Mouse (Mus musculus) embryonic stem cell, embryonic (primary cell): ENCODE data around the gene Man2a1.

ENCODE experiments used
- CTCF ChIA-PET, 4 experiments: fragments of 300-600 bp in 2 of 4; fragments of 350-600 bp in 2 of 4; sonication (Branson Sonifier 250); formaldehyde crosslinking; loops; one replicate each; lab custom pipeline; 2022; ENCODE audit warnings: inconsistent platforms in 2 of 4; lab: Charles Lee
- POLR2A ChIA-PET, 4 experiments: fragments of 300-600 bp in 2 of 4; fragments of 350-600 bp in 2 of 4; sonication (Branson Sonifier 250); formaldehyde crosslinking; loops; one replicate each; lab custom pipeline; 2022; ENCODE audit warnings: antibody characterized with exemption in 4 of 4, inconsistent platforms in 1 of 4; lab: Charles Lee

The Man2a1 gene

DNA sequence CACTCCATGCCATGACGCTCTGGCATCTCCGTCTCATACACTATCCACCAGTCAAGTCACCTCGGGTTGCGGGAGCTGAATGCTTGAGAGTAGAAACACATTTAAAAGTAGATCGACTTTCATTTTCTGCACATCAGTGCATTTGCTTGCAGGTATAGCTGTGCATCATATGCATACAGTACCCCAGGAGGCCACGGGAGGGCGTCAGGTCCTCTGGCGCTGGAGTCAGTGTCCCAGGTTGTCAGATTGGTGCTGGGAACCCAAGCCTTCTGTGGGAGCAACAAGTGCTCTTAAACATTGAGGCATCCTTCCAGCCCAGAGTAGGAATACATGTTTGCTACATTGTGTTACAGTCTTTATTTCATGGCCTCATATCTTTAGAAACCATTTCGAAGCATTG, 2.8 kb upstream of the Man2a1 start:
- POLR2A ChIA-PET: interaction anchor here in 1 of 4 experiments (0.6 kb wide), 1 partner anchor 1174 kb away, joined by 3 read pairs; no protein-coding TSS in a partner anchor

DNA sequence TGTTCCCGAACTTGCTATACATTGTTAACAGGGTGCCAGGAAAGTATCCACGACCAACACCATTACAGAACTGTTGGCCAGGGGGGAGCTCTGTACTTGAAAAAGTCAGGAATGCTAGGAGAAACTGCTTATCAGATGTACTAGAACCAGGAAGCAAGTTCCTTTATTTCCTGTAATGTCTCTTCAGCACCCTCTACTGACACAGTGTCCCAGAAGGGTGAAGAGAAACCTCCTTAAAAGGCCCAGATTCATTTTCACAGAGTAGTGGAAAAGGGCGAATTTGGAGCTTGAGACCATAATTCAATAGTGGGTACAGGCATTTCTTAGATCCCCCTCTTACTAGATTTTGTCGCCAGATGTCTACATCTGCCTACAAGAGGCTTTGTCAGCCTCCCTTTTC, 620 bp upstream of the Man2a1 start:
- ChIA-PET CTCF (interaction anchor here in 2 of 4 experiments (1.0 to 1.5 kb wide), 2 partner anchors 71 to 317 kb away, joined by 3 read pairs; no protein-coding TSS in a partner anchor), POLR2A (interaction anchor here in 3 of 4 experiments (0.5 to 1.7 kb wide), 9 partner anchors 9 to 268 kb away, joined by 3 to 8 read pairs (median 3); partner anchors contain the start of gene Pja2 (in 1 of the 3))

More for the DNA sequence above, 2.8 kb upstream of the Man2a1 start:
- CTCF ChIA-PET: interaction anchor here in 3 of 4 experiments (0.6 to 1.0 kb wide), 3 partner anchors 208 to 276 kb away, joined by 3 read pairs; no protein-coding TSS in a partner anchor

DNA sequence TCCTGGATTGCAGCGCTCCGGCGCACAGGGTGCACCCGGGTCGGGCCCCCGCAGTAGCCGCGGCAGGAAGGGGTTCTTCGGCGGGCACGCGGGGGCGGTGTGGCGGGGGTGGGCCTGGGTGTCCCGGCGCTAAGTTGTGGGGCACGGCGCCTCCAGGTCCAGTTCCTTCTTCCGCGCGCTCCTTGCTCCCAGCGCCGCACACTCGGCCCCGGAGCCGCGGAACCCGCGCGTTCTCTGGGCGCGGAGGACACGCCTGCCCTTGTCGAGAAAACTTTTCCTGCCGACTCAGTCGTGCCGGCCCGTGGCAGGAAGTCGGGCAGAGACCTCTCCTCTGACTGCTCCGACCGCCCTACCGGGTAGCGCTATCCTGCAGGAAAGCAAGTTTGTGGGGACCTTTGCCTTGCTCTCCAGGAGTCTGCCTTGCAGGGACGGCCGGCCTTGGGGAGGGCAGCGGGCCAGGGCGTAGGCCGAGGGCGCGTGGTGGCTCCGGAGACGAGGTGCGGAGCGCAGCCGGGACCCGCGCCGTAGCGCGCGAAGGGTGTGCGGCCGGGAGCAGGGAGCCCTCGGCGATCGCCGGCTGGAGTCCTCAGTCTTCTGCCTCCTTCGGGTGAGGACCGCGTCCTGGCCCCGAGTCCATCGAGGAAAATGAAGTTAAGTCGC, 685 bp downstream of the Man2a1 start:
- CTCF ChIA-PET: interaction anchor here in 2 of 4 experiments (0.5 to 1.5 kb wide), 3 partner anchors 72 to 1547 kb away, joined by 3 to 4 read pairs (median 3); no protein-coding TSS in a partner anchor
- POLR2A ChIA-PET: interaction anchor here in 2 of 4 experiments (0.9 to 2.0 kb wide), 5 partner anchors 8 to 269 kb away, joined by 3 to 8 read pairs (median 6); partner anchors contain the start of gene Pja2 (in 1 of the 2)

DNA sequence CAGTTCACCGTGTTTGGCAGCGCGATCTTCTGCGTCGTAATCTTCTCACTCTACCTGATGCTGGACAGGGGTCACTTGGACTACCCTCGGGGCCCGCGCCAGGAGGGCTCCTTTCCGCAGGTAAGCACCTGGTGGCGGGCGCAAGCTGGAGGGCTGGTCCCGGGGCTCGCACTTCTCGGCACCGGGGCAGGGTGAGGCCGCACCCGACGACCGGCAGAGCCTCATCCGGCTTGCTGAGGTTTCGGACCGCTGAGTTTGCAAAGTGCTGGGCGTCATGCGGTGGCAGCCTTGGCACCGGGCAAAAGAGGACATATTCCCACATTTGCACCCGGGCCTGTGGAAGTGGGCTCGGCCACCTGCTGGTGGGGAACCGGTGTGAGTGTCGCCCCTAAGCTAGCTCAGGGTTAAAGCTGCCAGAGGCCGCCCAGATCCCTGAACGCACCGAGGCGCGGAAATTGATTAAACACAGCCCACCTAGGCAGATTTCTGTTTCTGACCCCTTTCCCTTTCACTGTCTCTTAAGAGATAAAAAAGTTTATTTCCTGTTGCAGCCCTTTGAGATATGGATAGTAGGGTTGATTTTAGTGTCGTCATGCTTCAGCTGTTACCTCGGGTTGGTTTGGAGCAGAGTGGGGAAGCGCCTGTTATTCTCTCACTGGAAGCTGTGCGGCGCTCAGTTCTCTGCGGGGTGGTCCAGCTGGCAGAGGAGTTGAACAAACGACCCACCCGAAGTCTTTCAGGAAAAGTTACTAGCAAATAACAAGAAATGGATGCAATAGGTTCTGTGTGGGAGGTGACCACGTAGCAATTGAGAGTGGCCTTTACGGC, 1.4 kb downstream of the Man2a1 start:
- POLR2A ChIA-PET: interaction anchor here in 2 of 4 experiments (1.4 to 2.0 kb wide), 3 partner anchors 8 to 270 kb away, joined by 4 to 8 read pairs (median 4); partner anchors contain the start of gene Pja2 (in 1 of the 2)
- CTCF ChIA-PET: interaction anchor here in 2 of 4 experiments (0.7 to 1.0 kb wide), 2 partner anchors 272 to 901 kb away, joined by 3 to 4 read pairs; no protein-coding TSS in a partner anchor

DNA sequence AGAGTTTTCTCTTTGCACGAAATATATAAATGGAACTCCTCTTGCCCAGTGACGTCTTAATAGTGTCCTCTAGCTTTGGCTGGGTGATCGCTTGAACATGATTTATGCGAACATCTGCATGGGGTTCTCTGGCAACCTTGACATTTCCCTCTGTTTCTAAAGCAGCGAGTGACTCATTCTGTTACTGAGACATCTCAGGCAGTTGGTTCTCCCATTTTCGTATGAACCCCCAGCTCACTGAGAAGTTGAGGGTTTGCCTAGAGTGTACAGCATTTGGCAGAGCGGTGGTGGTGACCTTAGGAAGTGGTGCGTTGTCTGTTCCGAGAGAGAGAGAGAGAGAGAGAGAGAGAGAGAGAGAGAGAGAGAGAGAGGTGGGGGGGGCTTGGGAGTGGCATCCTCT, 2.6 kb downstream of the Man2a1 start:
- ChIA-PET CTCF (interaction anchor here in 2 of 4 experiments (0.6 to 0.7 kb wide), 2 partner anchors 74 to 494 kb away, joined by 3 to 4 read pairs; no protein-coding TSS in a partner anchor), POLR2A (interaction anchor here in 3 of 4 experiments (0.6 to 2.0 kb wide), 5 partner anchors 9 to 386 kb away, joined by 3 to 13 read pairs (median 4); no protein-coding TSS in a partner anchor)

DNA sequence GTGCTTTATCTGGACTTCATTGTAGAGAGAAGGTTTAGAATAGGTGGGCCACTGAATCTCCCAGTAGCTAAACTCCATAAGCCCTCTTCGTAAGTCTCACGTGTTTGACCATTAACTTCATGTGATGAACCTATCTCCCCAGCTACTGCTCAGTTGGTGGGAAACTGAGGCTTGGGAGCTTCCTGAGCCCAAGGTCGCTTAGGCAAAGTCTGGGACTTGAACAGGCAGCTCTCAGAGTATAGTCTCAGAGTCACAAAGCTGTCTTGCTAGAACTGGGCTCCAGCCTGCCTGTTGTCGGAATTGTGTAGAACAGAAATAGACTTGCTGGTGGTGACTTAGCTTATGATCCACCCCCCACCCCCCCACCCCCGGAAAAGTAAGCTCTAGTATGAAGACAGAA, 3.0 kb downstream of the Man2a1 start:
- ChIA-PET POLR2A (interaction anchor here in 2 of 4 experiments (0.6 to 1.4 kb wide), 4 partner anchors 9 to 386 kb away, joined by 3 to 4 read pairs (median 4); no protein-coding TSS in a partner anchor), CTCF (interaction anchor here in 1 of 4 experiments (0.6 kb wide), 1 partner anchor 494 kb away, joined by 4 read pairs; no protein-coding TSS in a partner anchor)

DNA sequence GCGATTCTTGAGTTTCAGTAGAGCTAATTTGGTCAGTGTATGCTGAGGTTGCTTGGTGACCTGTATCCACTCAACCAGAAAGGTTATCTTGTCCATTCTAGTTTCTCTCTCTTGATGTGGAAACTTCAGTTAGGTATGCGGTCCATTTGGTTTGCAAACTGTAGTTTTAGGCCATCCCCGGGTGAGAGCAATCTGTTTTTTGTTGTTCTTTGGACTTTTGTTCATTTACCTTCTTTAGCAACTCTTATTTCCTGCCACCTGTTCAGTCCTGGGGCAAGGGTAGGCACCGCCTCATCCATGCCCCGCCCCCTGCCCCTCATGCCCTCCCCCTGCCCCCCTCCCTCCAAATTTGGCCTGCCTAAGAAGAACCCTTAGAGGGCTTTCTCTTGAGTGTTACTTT, 3.6 kb downstream of the Man2a1 start:
- ChIA-PET CTCF (interaction anchor here in 1 of 4 experiments (0.6 kb wide), 2 partner anchors 8 to 1190 kb away, joined by 3 read pairs; no protein-coding TSS in a partner anchor), POLR2A (interaction anchor here in 2 of 4 experiments (0.6 to 1.1 kb wide), 3 partner anchors 9 to 75 kb away, joined by 3 to 4 read pairs (median 3); no protein-coding TSS in a partner anchor)

DNA sequence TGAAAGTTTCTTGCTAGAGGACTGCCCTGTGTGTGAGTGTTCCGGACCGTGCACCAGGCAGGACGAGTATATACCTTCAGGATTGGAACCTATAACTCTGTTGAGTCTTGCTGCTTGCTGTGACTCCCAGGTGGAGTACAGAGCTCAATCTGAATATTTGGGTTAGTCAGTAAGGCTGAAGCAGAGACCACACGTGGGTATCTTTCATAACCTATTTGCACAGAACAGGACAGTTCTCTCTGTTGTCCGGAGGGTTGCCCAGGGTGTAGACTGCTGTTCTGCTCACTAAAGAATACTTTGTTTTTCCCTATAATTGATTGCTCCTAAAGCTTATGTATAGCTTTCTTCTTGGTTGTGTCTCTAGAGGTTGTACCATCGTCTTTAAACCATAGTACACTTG, 7.7 kb downstream of the Man2a1 start:
- POLR2A ChIA-PET: interaction anchor here in 1 of 4 experiments (0.6 kb wide), 1 partner anchor 35 kb away, joined by 5 read pairs; no protein-coding TSS in a partner anchor
- CTCF ChIA-PET: interaction anchor here in 1 of 4 experiments (1.2 kb wide), 1 partner anchor 14 kb away, joined by 3 read pairs; no protein-coding TSS in a partner anchor

DNA sequence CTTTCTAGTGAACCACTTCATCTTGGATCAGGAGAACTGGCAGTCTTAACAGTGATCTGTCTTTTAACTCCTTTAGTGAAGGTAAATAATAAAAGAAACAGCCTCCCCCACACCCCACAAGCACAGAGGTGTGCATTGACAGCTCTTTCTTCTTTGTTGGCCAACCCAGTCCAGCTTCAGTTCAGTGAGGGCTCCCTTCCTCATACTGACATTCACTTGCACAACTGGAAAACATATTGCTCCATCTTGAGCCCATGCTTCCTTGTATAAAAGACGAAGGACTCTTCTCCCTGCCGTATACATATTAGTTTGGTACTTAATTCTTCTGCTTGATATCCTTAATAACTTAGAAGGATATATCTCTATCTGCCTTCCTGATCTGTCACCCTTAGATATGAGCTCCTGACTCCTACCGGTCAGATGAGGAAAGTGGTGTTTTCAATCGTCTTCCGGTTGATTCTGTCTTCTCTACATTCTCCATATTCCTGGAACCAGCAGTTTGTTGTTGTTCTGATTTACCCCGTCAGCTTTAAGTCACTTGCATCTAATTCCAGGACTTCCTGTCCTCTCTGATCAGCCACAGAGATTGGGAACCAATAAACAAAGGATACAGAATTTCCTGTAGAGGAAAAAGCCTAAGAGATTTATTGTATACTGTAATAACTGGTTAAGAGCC, 8.5 kb downstream of the Man2a1 start:
- ChIA-PET POLR2A (interaction anchor here in 1 of 4 experiments (0.7 kb wide), 1 partner anchor 9 kb away, joined by 3 read pairs; the partner anchor contains the start of gene Man2a1), CTCF (interaction anchor here in 1 of 4 experiments (1.2 kb wide), 1 partner anchor 14 kb away, joined by 3 read pairs; no protein-coding TSS in a partner anchor)

DNA sequence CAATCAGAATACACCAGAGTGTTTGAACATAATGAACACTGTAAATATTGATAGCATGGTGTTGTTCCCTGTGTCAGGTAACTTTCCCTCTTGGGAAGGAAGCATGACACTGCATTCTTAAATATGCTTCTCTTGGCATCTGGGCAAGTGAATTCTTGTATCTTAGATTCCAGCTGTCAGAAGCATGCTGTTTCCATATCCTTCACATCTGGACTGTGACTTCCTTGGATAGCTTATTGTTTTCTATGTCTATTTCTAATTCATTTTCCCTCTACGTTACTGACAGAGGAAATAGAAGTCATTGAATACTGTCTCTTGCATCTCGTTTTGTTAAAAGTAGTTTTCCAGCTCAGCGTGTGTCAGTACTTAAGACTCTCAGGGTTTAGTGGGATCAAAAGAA, 9.2 kb downstream of the Man2a1 start:
- CTCF ChIA-PET: interaction anchor here in 1 of 4 experiments (0.5 kb wide), 1 partner anchor 204 kb away, joined by 3 read pairs; no protein-coding TSS in a partner anchor
- POLR2A ChIA-PET: interaction anchor here in 2 of 4 experiments (0.7 to 1.1 kb wide), 2 partner anchors 10 kb away, joined by 3 to 5 read pairs; partner anchors contain the start of gene Man2a1 (in 2 of the 2)

DNA sequence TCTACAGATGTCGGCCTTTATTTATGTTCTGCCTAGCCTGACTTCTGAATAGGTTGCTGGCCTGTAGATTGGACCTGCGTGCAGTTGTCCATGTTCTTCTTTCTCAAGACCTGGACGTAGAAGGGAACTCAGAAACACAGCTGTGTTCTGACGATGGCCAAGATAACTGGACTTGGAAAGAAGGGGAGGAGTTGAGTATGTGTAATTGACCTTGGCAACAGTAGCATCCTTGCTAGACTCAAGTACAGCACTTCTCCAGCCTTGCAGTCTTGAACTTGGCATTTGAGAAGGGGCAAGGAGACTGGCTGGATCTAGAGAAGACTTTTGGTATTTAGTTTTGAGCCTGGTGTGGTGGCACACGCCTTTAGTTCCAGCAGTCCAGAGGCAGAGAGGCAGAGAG, 10.9 kb downstream of the Man2a1 start:
- CTCF ChIA-PET: no interaction called here
- POLR2A ChIA-PET: no interaction called here

DNA sequence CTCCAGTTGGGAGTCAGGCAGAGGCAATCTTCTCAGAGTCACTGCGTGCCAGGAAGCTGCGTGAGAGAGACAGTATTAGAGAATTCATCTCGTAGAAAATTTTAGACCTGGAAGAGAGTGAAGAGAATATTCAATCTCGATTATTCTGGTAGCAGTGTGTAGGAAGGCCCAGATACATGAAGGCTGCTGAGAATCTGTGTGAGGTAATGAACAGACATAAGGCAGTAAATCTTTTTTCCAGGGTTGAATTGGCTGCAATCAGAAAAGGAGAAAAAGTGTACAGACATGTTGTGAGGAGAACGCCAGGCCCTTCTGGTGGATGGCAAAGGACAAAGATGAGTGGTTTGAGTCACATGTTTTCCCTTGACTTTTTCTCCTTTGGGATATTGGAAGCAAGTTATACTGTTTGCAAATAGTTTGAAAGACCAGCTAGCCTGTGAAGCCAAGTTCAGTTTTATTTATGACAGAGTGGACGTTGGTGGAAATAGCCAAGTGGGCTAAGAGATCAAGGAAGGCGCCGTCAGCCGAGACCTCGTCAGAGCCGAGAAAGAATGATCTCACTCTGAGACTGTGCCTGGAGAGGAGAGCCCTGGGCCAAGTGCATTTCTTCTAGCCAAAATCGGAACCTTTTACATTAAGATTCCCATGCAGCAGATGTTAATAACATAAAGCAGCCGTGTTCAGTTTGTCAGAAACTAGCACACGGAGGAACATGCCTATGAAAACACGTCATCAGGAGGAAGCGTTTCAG, 11.8 kb downstream of the Man2a1 start:
- POLR2A ChIA-PET: interaction anchor here in 1 of 4 experiments (2.9 kb wide), 1 partner anchor 12 kb away, joined by 6 read pairs; the partner anchor contains the start of gene Man2a1
- CTCF ChIA-PET: no interaction called here

DNA sequence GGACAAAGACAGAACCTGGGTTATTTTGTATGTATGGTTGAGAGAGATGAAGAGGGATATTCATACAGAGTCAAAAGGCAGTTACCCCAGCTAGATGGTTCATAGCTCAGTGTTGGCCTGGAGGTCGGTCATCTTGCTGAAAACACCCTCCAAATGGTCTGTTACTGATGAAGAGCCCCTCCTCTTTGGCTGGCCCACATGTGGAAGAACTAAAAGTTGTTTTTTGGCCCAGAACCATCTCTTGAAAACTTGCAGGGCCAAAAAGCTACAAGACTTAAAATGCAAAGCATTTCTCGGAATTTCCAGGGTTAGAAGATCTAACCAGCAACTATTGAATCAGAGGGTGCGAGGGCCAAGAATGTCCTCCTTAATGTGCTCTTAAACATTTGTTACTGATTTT, 12.4 kb downstream of the Man2a1 start:
- CTCF ChIA-PET: interaction anchor here in 1 of 4 experiments (0.5 kb wide), 1 partner anchor 632 kb away, joined by 13 read pairs; no protein-coding TSS in a partner anchor
- POLR2A ChIA-PET: interaction anchor here in 2 of 4 experiments (0.7 to 2.9 kb wide), 2 partner anchors 8 to 13 kb away, joined by 3 to 6 read pairs; partner anchors contain the start of gene Man2a1 (in 1 of the 2)

DNA sequence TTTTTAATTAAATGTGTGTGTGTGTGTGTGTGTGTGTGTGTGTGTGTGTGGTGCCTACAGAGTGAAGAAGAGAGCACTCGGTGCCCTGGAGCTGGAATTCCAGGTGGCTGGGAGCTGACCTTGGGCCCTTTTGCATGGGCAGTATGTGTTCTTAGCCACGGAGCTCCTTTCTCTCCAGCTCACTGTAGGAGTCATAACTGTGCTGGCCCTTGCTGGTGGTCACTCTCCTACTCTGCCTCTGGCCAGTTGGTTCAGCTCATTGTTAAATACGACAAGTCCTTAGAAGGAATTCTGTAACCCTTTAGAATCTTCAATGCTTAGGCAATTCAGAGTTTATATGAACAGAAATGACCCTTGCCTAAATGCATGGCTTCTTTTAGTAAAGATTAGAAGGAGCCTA, 12.8 kb downstream of the Man2a1 start:
- CTCF ChIA-PET: interaction anchor here in 1 of 4 experiments (0.5 kb wide), 1 partner anchor 631 kb away, joined by 13 read pairs; no protein-coding TSS in a partner anchor

DNA sequence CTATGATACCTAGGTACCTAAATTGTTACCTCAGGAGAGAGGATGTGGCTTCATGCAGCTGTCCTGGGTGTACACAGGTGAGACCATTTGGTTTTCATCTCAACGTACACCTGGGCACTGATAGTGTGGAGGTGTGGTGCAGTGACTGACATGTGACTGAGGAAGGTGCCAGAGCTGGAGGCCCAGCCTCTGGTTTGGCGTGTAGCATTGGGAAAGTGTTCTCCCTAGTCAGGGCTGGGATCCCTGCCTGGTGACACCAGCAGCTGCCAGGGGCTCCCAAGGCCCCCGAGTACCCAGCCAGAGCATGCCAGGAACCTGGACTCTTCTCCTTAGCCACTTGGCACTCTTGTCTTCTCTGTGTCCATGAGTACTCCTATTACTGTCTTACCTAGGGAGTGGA, 14.3 kb downstream of the Man2a1 start:
- ChIA-PET POLR2A (interaction anchor here in 2 of 4 experiments (0.7 to 2.9 kb wide), 3 partner anchors 15 to 92 kb away, joined by 4 to 6 read pairs (median 6); partner anchors contain the start of gene Man2a1 (in 1 of the 2)), CTCF (interaction anchor here in 2 of 4 experiments (0.6 kb wide), 2 partner anchors 959 to 1832 kb away, joined by 3 to 6 read pairs; no protein-coding TSS in a partner anchor)

More for the DNA sequence above, 12.8 kb downstream of the Man2a1 start:
- POLR2A ChIA-PET: interaction anchor here in 2 of 4 experiments (0.7 to 2.9 kb wide), 3 partner anchors 9 to 18 kb away, joined by 3 to 6 read pairs (median 4); partner anchors contain the start of gene Man2a1 (in 1 of the 2)

DNA sequence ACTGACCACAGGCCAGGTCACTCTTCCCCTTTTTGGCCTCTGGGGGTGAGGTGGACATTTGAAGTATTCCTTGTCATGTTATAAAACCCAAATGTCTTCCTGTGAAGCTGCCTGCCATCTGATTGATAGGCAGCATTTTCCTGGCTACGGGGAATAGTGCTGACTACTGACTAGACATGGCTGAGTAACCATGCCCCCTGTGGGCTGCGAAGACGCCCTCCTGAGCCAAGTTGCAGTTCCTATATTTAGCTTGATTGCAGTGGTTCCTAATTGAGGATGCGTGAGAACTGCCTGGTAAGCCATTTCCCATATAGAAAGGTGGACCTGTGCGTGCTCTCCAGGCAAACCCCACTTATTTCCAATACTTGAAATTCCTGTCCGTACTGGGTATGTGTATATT, 14.9 kb downstream of the Man2a1 start:
- CTCF ChIA-PET: interaction anchor here in 1 of 4 experiments (0.6 kb wide), 1 partner anchor 959 kb away, joined by 6 read pairs; no protein-coding TSS in a partner anchor
- POLR2A ChIA-PET: no interaction called here
